Mouse (Mus musculus) CH12.LX (cell line): Measurements from ENCODE around the gene Arhgap25. TPM values are rescaled to one million over a fixed set of nuclear protein-coding genes. Genes with fewer than 3 reads are reported as not detected.

Experiments used
- DNase-seq: peaks from one replicate; pipeline ENCODE4 v3.0.0-alpha.2; 2013; ENCODE audit errors: extremely low read depth
- H3K27ac ChIP-seq: 2 replicates; pipeline ENCODE4 v1.5.1; 2012; ENCODE audit warnings: low read depth, mild to moderate bottlenecking, control low read depth, moderate library complexity; ENCODE audit not compliant: insufficient read depth
- H3K27me3 ChIP-seq: replicated peaks from 2 replicates; pipeline ENCODE3; 2012; ENCODE audit warnings: inconsistent platforms
- H3K36me3 ChIP-seq, 2 experiments: replicated peaks in 1 of 2; 2 replicates each; pipeline versions ENCODE3 to v1.6.1; 2012; ENCODE audit warnings: inconsistent platforms in 1 of 2, low read length in 1 of 2, mild to moderate bottlenecking in 1 of 2, mixed read lengths in 1 of 2, moderate library complexity in 1 of 2; ENCODE audit not compliant: control insufficient read depth in 1 of 2, insufficient read depth in 1 of 2
- H3K4me1 ChIP-seq, 2 experiments: 2 replicates each; pipeline ENCODE4 v1.6.1; 2012; ENCODE audit warnings: inconsistent platforms in 1 of 2, moderate library complexity in 1 of 2; ENCODE audit not compliant: insufficient read depth in 2 of 2, control insufficient read depth in 1 of 2
- H3K4me2 ChIP-seq: 2 replicates; pipeline ENCODE4 v1.6.1; 2012; ENCODE audit warnings: low read depth, mild to moderate bottlenecking, control low read depth; ENCODE audit not compliant: poor library complexity, insufficient read depth, severe bottlenecking
- H3K4me3 ChIP-seq, 3 experiments: fragments of 150-350 bp in 1 of 3; sonication (generic) in 1 of 3; replicated peaks in 1 of 3; 2 replicates each; pipeline versions ENCODE3 to v1.5.1; 2011 to 2012; ENCODE audit warnings: low read depth in 2 of 3, low read length in 2 of 3, mild to moderate bottlenecking in 2 of 3, moderate library complexity in 2 of 3, control low read depth in 1 of 3, improper control_type of control experiment in 1 of 3, inconsistent platforms in 1 of 3, mixed read lengths in 1 of 3; ENCODE audit not compliant: poor library complexity in 1 of 3
- H3K79me2 ChIP-seq: replicated peaks from 2 replicates; pipeline ENCODE4 v1.6.1; 2012; ENCODE audit warnings: mild to moderate bottlenecking, moderate library complexity; ENCODE audit not compliant: control insufficient read depth, poor library complexity, insufficient read depth, severe bottlenecking; ENCODE audit errors: extremely low read depth
- H3K9ac ChIP-seq: 2 replicates; pipeline ENCODE4 v1.6.1; 2012; ENCODE audit warnings: low read depth, mild to moderate bottlenecking, control low read depth, moderate library complexity; ENCODE audit not compliant: insufficient read depth
- H3K9me3 ChIP-seq: replicated peaks from 2 replicates; pipeline ENCODE3; 2012; ENCODE audit warnings: low read length, inconsistent platforms, mixed read lengths
- BHLHE40 ChIP-seq: IDR thresholded peaks from 2 replicates; pipeline ENCODE4 v1.6.1; 2011; ENCODE audit warnings: mild to moderate bottlenecking, low read depth, low read length, improper control_type of control experiment
- CHD1 ChIP-seq: IDR thresholded peaks from 2 replicates; pipeline ENCODE4 v1.6.1; 2012; ENCODE audit warnings: low read depth, low read length, improper control_type of control experiment, inconsistent platforms
- CTCF ChIP-seq, 2 experiments: IDR thresholded peaks in 1 of 2; conservative IDR thresholded peaks in 1 of 2; 2 replicates each; pipeline ENCODE4 v1.5.1; 2011 to 2012; ENCODE audit warnings: low read depth in 2 of 2, low read length in 2 of 2, improper control_type of control experiment in 1 of 2, inconsistent platforms in 1 of 2, mild to moderate bottlenecking in 1 of 2, moderate library complexity in 1 of 2
- E2F4 ChIP-seq: IDR thresholded peaks from 2 replicates; pipeline ENCODE4 v1.6.1; 2011; ENCODE audit warnings: low read depth, low read length, improper control_type of control experiment; ENCODE audit not compliant: insufficient replicate concordance
- ELF1 ChIP-seq: IDR thresholded peaks from 2 replicates; pipeline ENCODE4 v1.6.1; 2014; ENCODE audit warnings: low read depth, mild to moderate bottlenecking, inconsistent platforms, low read length, improper control_type of control experiment
- GABPA ChIP-seq: IDR thresholded peaks from 2 replicates; pipeline ENCODE4 v1.6.1; 2012; ENCODE audit warnings: low read depth, low read length, improper control_type of control experiment, inconsistent platforms; ENCODE audit not compliant: insufficient replicate concordance
- HCFC1 ChIP-seq: IDR thresholded peaks from 2 replicates; pipeline ENCODE4 v1.6.1; 2012; ENCODE audit warnings: low read depth, mild to moderate bottlenecking, inconsistent platforms, low read length, improper control_type of control experiment
- IRF4 ChIP-seq: IDR thresholded peaks from 2 replicates; pipeline ENCODE4 v1.6.1; 2014; ENCODE audit warnings: low read depth, mild to moderate bottlenecking, inconsistent platforms, low read length, improper control_type of control experiment
- JUN ChIP-seq: IDR thresholded peaks from 2 replicates; pipeline ENCODE4 v1.6.1; 2011; ENCODE audit warnings: low read depth, mild to moderate bottlenecking, low read length, improper control_type of control experiment, moderate library complexity; ENCODE audit not compliant: insufficient read depth
- JUND ChIP-seq: conservative IDR thresholded peaks from 2 replicates; pipeline ENCODE4 v1.6.1; 2011; ENCODE audit warnings: low read depth, low read length, improper control_type of control experiment
- MAFK ChIP-seq: IDR thresholded peaks from 2 replicates; pipeline ENCODE4 v1.6.1; 2011; ENCODE audit warnings: low read length, improper control_type of control experiment; ENCODE audit not compliant: insufficient replicate concordance
- MAX ChIP-seq: IDR thresholded peaks from 2 replicates; pipeline ENCODE4 v1.6.1; 2011; ENCODE audit warnings: low read length, improper control_type of control experiment
- MAZ ChIP-seq: IDR thresholded peaks from 2 replicates; pipeline ENCODE4 v1.6.1; 2012; ENCODE audit warnings: low read depth, mild to moderate bottlenecking, inconsistent platforms, low read length, improper control_type of control experiment, moderate library complexity
- MEF2A ChIP-seq: IDR thresholded peaks from 2 replicates; pipeline ENCODE4 v1.6.1; 2014; ENCODE audit warnings: low read depth, mild to moderate bottlenecking, inconsistent platforms, low read length, improper control_type of control experiment, borderline replicate concordance
- MXI1 ChIP-seq: IDR thresholded peaks from 2 replicates; pipeline ENCODE4 v1.6.1; 2011; ENCODE audit warnings: mild to moderate bottlenecking, low read depth, low read length, improper control_type of control experiment
- PAX5 ChIP-seq: IDR thresholded peaks from 2 replicates; pipeline ENCODE4 v1.6.1; 2012; ENCODE audit warnings: low read length, inconsistent platforms, mixed read lengths
- POLR2A ChIP-seq: IDR thresholded peaks from 2 replicates; pipeline ENCODE4 v1.6.1; 2011; ENCODE audit warnings: low read depth, mild to moderate bottlenecking, improper control_type of control experiment, low read length
- POLR2AphosphoS2 ChIP-seq: IDR thresholded peaks from 2 replicates; pipeline ENCODE4 v1.6.1; 2011; ENCODE audit warnings: low read depth, low read length, improper control_type of control experiment
- RCOR1 ChIP-seq: conservative IDR thresholded peaks from 2 replicates; pipeline ENCODE4 v1.6.1; 2012; ENCODE audit warnings: low read depth, mild to moderate bottlenecking, inconsistent platforms, low read length, improper control_type of control experiment
- SMC3 ChIP-seq: IDR thresholded peaks from 2 replicates; pipeline ENCODE4 v1.6.1; 2011; ENCODE audit warnings: low read depth, low read length, improper control_type of control experiment
- TBP ChIP-seq: conservative IDR thresholded peaks from 2 replicates; pipeline ENCODE4 v1.6.1; 2011; ENCODE audit warnings: low read depth, low read length, improper control_type of control experiment
- TCF12 ChIP-seq: IDR thresholded peaks from 2 replicates; pipeline ENCODE4 v1.6.1; 2014; ENCODE audit warnings: low read depth, mild to moderate bottlenecking, inconsistent platforms, low read length, improper control_type of control experiment
- UBTF ChIP-seq: IDR thresholded peaks from 2 replicates; pipeline ENCODE4 v1.6.1; 2012; ENCODE audit warnings: low read depth, mild to moderate bottlenecking, inconsistent platforms, low read length, improper control_type of control experiment, moderate library complexity
- USF1 ChIP-seq: IDR thresholded peaks from 2 replicates; pipeline ENCODE4 v1.6.1; 2014; ENCODE audit warnings: low read depth, mild to moderate bottlenecking, inconsistent platforms, low read length, improper control_type of control experiment
- dilution Hi-C: fragments of 300-500 bp; cut with MboI; formaldehyde crosslinking; loops from 2 replicates; pipeline ENCODE4 v1.14.3; 2020; ENCODE audit warnings: low sequenced_read_pairs; ENCODE audit not compliant: extremely low pct_unique_long_range_greater_than_20kb, extremely low pct_ligation_motif_present
- in situ Hi-C: fragments of 300-500 bp; cut with MboI; formaldehyde crosslinking; loops from 3 replicates; pipeline ENCODE4 v1.14.3; 2019; ENCODE audit warnings: low sequenced_read_pairs, low pct_ligation_motif_present, low pct_unique_long_range_greater_than_20kb, mixed read lengths
- polyA plus RNA-seq: library from polyadenylated mRNA; unstranded; fragments of >175 nt; gene quantifications from 2 replicates; pipeline ENCODE4 v1.2.1, GENCODE M21; 2012; ENCODE audit warnings: low read depth; ENCODE audit not compliant: insufficient read length
- total RNA-seq, 2 experiments: library from RNA; depleted of rRNA; stranded (reverse); fragments of 300-350 nt in 1 of 2; fragments of >200 nt in 1 of 2; gene quantifications; 2 replicates each; pipeline ENCODE4 v1.2.3; 2012 to 2014

Arhgap25 gene
- total and polyA plus RNA-seq, 3 experiments = 11.7 to 16.5 (median 12.5) TPM

DNA sequence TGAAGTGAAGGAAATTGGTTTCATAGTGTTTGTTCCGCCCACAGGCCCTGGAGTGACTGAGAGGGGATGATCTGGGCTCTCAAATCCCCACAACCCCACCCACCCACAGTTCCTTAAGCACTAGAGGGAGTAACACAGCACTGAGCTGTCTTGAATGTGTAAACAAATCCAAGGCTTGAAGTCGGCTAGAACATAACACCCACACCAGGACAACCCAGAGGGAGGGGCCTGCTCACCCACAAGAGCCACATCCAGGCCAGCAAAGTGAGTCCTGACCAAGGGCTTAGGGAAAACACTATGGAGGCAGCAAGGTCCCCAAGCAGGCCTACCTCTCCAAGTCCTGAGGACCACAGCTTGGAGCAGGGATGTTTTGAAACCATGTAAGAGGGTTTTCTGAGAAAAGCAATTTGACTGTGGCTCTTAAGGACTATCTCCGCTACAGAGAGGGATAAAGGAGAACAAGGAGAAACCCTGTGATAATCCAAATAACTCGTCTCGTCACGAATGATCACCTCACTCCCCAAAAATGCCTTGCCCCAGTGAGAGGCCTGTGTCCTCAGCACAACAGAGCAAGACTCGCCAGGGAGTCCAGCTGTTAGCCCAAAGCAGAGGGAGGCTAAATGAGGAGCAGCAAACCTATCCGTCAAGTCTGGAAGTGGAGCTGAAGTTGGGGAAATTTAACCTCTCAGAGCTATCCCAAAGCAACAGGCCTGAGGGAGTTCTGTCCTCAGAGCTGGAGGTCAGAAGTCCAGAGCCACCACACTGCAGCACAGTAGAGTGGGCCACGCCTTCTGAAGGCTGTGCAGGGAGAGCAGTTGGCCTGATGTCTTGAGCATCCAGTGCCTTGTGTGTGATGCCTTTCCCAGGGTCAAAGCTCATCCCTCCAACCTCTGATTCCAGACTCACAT, 34.9 kb upstream of the Arhgap25 start:
- Histone ChIP-seq H3K4me2 (no peak overlapping the region), H3K79me2 (no peaks in the 10 kb centered on the region), H3K4me1 (no peaks in the 10 kb centered on the region), H3K27me3 (no peaks in the 10 kb centered on the region), H3K9me3 (no peaks in the 10 kb centered on the region), H3K4me3 (no peak overlapping the region), H3K36me3 (no peaks in the 10 kb centered on the region), H3K27ac (no peak overlapping the region)
- DNase-seq = no peak
- in situ Hi-C loops = loop anchor here (25.0 kb wide), 1 partner anchor 406 kb away; no protein-coding TSS in a partner anchor
- dilution Hi-C loops = no loop called here
- TF ChIP-seq PAX5 (no peak), POLR2A (no peak), POLR2AphosphoS2 (no peak), MAZ (no peak), MAFK (no peak), TCF12 (no peak), MXI1 (no peak)
- TF ChIP-seq, all 38 proteins: peak for 0
- H3K9ac ChIP-seq = no peak overlapping the region

DNA sequence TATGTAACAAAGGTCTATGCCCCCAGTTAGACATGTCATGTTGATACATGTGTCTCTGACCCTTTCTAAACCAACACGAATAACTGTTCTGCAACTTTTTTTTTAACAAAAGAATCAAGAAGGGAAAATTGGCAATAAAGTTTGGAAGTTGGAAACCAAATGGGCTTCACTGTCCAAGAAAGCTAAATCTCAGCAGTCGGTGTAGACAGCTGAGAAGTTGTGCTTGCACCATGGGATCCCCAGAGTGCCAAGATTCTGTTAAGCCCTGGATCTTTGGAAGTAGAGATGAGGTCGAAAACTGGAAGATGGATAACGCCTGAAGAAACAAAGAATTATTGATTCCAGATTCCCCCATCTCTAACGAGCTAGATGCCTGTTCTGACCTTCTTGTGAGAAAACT, 32.1 kb upstream of the Arhgap25 start:
- DNase-seq = no peak
- Histone ChIP-seq H3K4me2 (no peak overlapping the region), H3K27ac (no peak overlapping the region), H3K36me3 (no peaks in the 10 kb centered on the region)
- in situ Hi-C loops = loop anchor here (25.0 kb wide), 1 partner anchor 403 kb away; no protein-coding TSS in a partner anchor
- TF ChIP-seq E2F4 (no peak), JUN (no peak), GABPA (no peak)
- TF ChIP-seq, all 38 proteins: peak for 0
- Histone ChIP-seq H3K9me3 (no peaks in the 10 kb centered on the region), H3K79me2 (no peaks in the 10 kb centered on the region), H3K27me3 (no peaks in the 10 kb centered on the region), H3K9ac (no peak overlapping the region), H3K4me1 (no peaks in the 10 kb centered on the region), H3K4me3 (no peak overlapping the region)
- dilution Hi-C loops = no loop called here

DNA sequence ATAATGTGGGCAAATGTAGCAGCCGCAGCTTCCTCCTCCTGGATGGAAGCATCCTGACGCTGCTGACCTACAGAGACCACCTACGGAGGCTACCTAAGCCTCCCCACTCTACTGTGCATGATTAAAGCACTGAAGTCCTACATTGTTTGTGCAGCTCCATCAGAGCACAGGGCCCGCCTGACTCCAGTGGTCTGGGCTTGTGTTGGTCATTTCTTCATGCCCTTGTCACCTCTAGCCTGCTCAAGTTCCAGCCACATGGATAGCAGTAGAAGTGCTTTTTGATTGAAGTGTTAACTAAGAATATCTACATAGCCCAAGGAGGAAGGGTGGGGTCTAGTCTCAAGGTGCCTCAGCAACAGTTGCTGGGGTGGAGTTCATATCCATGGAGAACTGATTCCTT, 31.3 kb upstream of the Arhgap25 start:
- in situ Hi-C loops = loop anchor here (25.0 kb wide), 1 partner anchor 402 kb away; no protein-coding TSS in a partner anchor
- no peak for DNase-seq
- no peaks in the 10 kb centered on the region for H3K4me1 ChIP-seq
- H3K4me2 ChIP-seq = no peak overlapping the region
- H3K9me3 ChIP-seq = no peaks in the 10 kb centered on the region
- no peaks in the 10 kb centered on the region for H3K36me3 ChIP-seq
- H3K9ac ChIP-seq = no peak overlapping the region
- H3K27ac ChIP-seq = no peak overlapping the region
- H3K79me2 ChIP-seq = no peaks in the 10 kb centered on the region
- no peaks in the 10 kb centered on the region for H3K27me3 ChIP-seq
- H3K4me3 ChIP-seq = no peak overlapping the region
- dilution Hi-C loops = no loop called here
- no peak for TF ChIP-seq HCFC1
- TF ChIP-seq USF1 = no peak
- TF ChIP-seq POLR2A = no peak
- no peak for TF ChIP-seq CTCF (conservative IDR thresholded peaks at IDR 0.05 in 1 of 2, IDR thresholded peaks at IDR 0.05 in 1 of 2; ENCODE audit: low read depth in 2 of 2, low read length in 2 of 2)
- no peak for TF ChIP-seq RCOR1
- TF ChIP-seq MEF2A = no peak
- no peak for TF ChIP-seq JUND
- TF ChIP-seq ELF1 = no peak
- TF ChIP-seq UBTF = no peak
- TF ChIP-seq TBP = no peak
- no peak for TF ChIP-seq IRF4
- TF ChIP-seq BHLHE40 = no peak
- TF ChIP-seq SMC3 = no peak
- TF ChIP-seq MAX = no peak
- no peak for TF ChIP-seq PAX5
- no peak for TF ChIP-seq MAFK
- no peak for TF ChIP-seq JUN
- TF ChIP-seq CHD1 = no peak
- TF ChIP-seq POLR2AphosphoS2 = no peak
